Mouse (Mus musculus) heart, adult 2 months (tissue): Measurements from ENCODE around the gene Glrx3. TPM values are rescaled to one million over a fixed set of nuclear protein-coding genes. Genes with fewer than 3 reads are reported as not detected.

Source experiments
- DNase-seq, 2 experiments: peaks; one replicate each; pipeline ENCODE4 v3.0.0; 2021
- H3K27ac ChIP-seq: fragments of 200-600 bp; 2 replicates; pipeline ENCODE4 v1.8.1; 2022
- H3K27me3 ChIP-seq: fragments of 200-500 bp; 2 replicates; pipeline ENCODE4 v1.6.1; 2012; ENCODE audit warnings: mild to moderate bottlenecking, low read length, inconsistent platforms, mixed read lengths; ENCODE audit not compliant: control insufficient read depth, insufficient read depth
- H3K36me3 ChIP-seq: fragments of 200-500 bp; 2 replicates; pipeline ENCODE4 v1.6.1; 2012; ENCODE audit warnings: low read length, inconsistent platforms; ENCODE audit not compliant: control insufficient read depth, insufficient read depth
- H3K4me1 ChIP-seq: fragments of 200-500 bp; 2 replicates; pipeline ENCODE4 v1.6.1; 2011; ENCODE audit warnings: low read length; ENCODE audit not compliant: control insufficient read depth, insufficient read depth
- H3K4me3 ChIP-seq: fragments of 200-600 bp; 2 replicates; pipeline ENCODE4 v1.8.1; 2022
- H3K79me2 ChIP-seq: fragments of 200-500 bp; replicated peaks from 2 replicates; pipeline ENCODE4 v1.6.1; 2012; ENCODE audit warnings: mild to moderate bottlenecking, inconsistent platforms, low read length, moderate library complexity, mixed read lengths; ENCODE audit not compliant: control insufficient read depth, insufficient read depth
- H3K9ac ChIP-seq: fragments of 200-500 bp; 2 replicates; pipeline ENCODE4 v1.6.1; 2012; ENCODE audit warnings: low read depth, mild to moderate bottlenecking, control low read depth, inconsistent platforms, low read length, mixed read lengths
- CTCF ChIP-seq: fragments of 200-600 bp; IDR thresholded peaks from 2 replicates; pipeline ENCODE4 v1.8.1; 2022; ENCODE audit warnings: antibody characterized with exemption, mild to moderate bottlenecking, moderate library complexity
- EP300 ChIP-seq: fragments of 200-500 bp; IDR thresholded peaks from 2 replicates; pipeline ENCODE4 v1.6.1; 2011; ENCODE audit warnings: low read depth, low read length, control low read depth; ENCODE audit not compliant: insufficient read depth
- POLR2A ChIP-seq: fragments of 200-500 bp; IDR thresholded peaks from 2 replicates; pipeline ENCODE4 v1.6.1; 2011; ENCODE audit warnings: mild to moderate bottlenecking, low read depth, low read length, control low read depth; ENCODE audit not compliant: insufficient read depth
- WGBS: fragments of 180-500 bp; shearing (Covaris S2); methylation state at CpG from one replicate; pipeline ENCODE4 v1.1.7; 2018; 5-methylcytosine and 5-hydroxymethylcytosine counted together
- intact Hi-C: fragments of 180-260 bp; cut with DNase I; formaldehyde crosslinking; loops from one replicate; pipeline ENCODE4 v1.15.1; 2025
- long read RNA-seq: library from polyadenylated mRNA; stranded (forward); transcript quantifications from one replicate; pipeline ENCODE4 v2.0.0, GENCODE M21; 2021
- polyA plus RNA-seq: library from polyadenylated mRNA; depleted of rRNA; stranded (reverse); fragments of >200 nt; gene quantifications from 2 replicates; pipeline ENCODE4 v1.2.3, GENCODE M21; 2012; rRNA removed
- total RNA-seq, 2 experiments: library from RNA; stranded (reverse); gene quantifications; 2 replicates each; pipeline ENCODE4 v1.2.3; 2021

The Glrx3 gene
- 100 to 1,000 TPM; 123 to 147 TPM for total RNA-seq
- 86.0 and 94.9 TPM in 2 replicates for polyA plus RNA-seq
- long read RNA-seq, transcript Glrx3-201 (11 exons, 1,685 nt), result major isoform, 174 of 190 reads
- long read RNA-seq, partial matches to known transcripts, result 8 of 190 reads
- long read RNA-seq, other reads (novel, unspliced or antisense), result 8 of 190 reads

DNA sequence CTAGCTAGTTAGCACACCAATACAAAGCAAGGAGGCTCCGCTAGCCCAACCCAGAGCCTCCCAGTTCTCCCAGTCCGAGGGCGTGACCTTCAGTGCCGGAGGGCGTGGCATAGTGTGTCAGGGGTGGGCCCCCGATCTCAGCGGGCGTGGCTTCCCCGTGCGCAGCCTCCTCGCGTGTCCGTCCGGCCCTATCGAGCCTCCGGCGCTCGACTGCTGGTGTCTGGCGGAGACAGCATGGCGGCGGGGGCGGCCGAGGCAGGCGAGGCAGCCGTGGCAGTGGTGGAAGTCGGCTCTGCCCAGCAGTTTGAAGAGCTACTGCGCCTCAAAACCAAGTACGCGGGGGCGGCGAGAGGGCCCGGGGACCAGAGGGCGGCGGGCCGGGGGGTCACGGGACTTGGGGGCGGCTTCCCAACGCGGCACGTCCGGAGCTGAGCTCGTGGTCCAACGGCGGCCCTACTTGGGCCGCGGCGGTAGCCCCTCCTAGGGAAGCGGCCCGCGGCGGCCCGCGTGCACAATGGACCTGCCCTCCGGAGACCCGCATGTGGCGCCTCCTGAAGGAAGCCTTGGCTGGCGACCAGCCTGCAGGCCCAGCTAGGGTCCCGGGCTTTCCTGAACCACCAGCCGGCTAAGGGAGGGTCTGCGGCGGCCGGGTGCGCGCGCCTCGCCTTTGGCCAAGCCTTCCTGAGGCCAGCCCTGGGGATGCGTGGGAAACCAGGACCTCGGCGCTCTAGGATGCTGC lies at the start of gene Glrx3:
Gene Glrx3, plus strand, starts transcription at position 175 of the 739 bp plus-strand sequence.
- H3K36me3 ChIP-seq, result 0 out of 2 replicates have a peak, but pooled peaks cover 2% of the 10 kb centered on the region
- intact Hi-C loops, result loop anchor here (1.0 kb wide), 1 partner anchor 27 kb away; the partner anchor contains the start of gene 9430038I01Rik
- peaks cover 9% of the 10 kb centered on the region for H3K4me1 ChIP-seq
- peak within 1 kb of the TSS; percentile 74 for H3K4me3 ChIP-seq
- H3K79me2 ChIP-seq, result 0 out of 2 replicates have a peak, but pooled peaks cover 3% of the 10 kb centered on the region
- WGBS, result under 1% methylated on average over 68 of the region's 69 CpGs
- no peaks in the 10 kb centered on the region for H3K27me3 ChIP-seq
- H3K27ac ChIP-seq, result peak within 1 kb of the TSS; percentile 81
- no peak for TF ChIP-seq CTCF
- no peak for TF ChIP-seq EP300
- TF ChIP-seq POLR2A, result peak; percentile 65
- peak; percentile 98 for DNase-seq
- H3K9ac ChIP-seq, result peak within 1 kb of the TSS; percentile 85

DNA sequence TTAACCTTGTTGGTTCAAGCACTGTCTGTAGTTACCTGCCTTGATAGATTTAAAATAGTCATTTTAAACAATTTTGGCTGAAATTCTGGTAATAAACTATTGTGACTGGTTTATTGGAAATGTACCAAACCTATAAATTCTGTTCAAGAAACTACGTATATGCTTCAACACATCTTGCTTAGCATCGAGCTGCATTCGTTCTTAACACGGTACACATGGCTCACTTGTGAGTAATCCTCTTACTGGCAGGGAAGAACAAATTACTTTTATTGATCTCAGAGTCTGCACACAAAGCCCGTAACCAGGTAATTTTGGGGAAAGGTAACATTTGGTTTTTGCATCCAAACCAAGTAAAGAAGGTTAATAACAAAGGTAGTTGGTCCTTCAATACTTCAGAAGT lies 49.6 kb upstream of the Glrx3 start:
- Histone ChIP-seq H3K27me3 (no peaks in the 10 kb centered on the region), H3K79me2 (no peaks in the 10 kb centered on the region), H3K27ac (no peak overlapping the region), H3K4me3 (no peak overlapping the region), H3K9ac (no peak overlapping the region), H3K36me3 (no peaks in the 10 kb centered on the region), H3K4me1 (no peaks in the 10 kb centered on the region)
- TF ChIP-seq POLR2A, result no peak
- TF ChIP-seq EP300, result no peak
- TF ChIP-seq CTCF, result no peak
- no peak for DNase-seq
- intact Hi-C loops, result no loop called here
- WGBS, result 97% methylated on average over 5 of the region's 5 CpGs

DNA sequence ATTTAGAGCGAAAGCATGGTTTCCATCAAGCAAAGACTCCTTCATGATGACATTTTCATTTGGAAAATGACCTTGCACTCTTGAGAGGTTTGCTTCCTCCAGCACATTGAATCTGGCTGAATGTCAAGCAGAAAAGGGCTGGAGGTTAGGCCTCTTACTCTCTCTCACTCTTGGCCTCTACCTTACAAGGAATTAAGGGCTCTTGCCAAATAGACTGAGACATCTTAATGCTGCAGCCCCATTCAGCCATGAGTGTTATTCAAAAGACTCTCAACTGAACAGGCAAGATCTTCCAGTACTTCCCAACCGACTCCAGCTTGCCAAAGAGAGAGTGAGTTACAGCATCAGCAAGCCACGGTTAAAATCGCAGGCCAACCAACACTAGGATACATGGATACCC lies 42.0 kb upstream of the Glrx3 start:
- 70% methylated on average over 4 of the region's 4 CpGs for WGBS
- H3K27me3 ChIP-seq, result no peaks in the 10 kb centered on the region
- peaks cover 2% of the 10 kb centered on the region for H3K4me1 ChIP-seq
- no peaks in the 10 kb centered on the region for H3K36me3 ChIP-seq
- TF ChIP-seq EP300 (no peak), POLR2A (no peak), CTCF (no peak)
- no peaks in the 10 kb centered on the region for H3K79me2 ChIP-seq
- DNase-seq, result no peak
- H3K4me3 ChIP-seq, result no peak overlapping the region
- no peak overlapping the region for H3K9ac ChIP-seq
- intact Hi-C loops, result no loop called here
- no peak overlapping the region for H3K27ac ChIP-seq

DNA sequence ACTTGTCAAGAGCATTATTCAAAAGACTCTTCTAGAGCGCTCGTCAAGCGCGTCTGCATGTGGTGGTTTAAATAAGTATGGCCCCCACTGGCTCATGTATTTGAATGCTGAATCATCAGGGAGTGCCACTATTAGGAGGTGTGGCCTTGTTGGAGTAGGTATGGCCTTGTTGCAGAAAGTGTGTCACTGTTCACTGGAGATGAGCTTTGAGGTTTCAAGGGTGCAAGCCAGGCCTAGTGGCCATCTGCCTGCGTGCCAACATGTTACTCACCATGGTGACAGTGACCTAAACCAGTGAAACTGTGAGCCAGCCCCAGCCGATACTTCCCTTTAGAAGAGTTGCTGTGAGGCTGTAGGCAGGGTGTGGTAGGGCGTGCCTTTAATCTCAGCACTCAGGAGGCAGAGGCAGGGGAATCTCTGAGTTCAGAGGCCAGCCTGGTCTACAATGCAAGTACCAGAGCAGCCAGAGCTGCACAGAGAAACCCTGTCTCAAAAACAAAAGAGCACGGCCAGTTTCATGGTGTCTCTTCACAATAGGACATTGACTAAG lies 40.0 kb upstream of the Glrx3 start:
- Histone ChIP-seq H3K9ac (no peak overlapping the region), H3K36me3 (no peaks in the 10 kb centered on the region), H3K4me1 (peaks cover 2% of the 10 kb centered on the region), H3K27me3 (no peaks in the 10 kb centered on the region), H3K27ac (no peak overlapping the region), H3K4me3 (no peak overlapping the region), H3K79me2 (peaks cover 3% of the 10 kb centered on the region; the same call in 1 of the 2 replicates)
- 98% methylated on average over 8 of the region's 8 CpGs for WGBS
- no peak for TF ChIP-seq POLR2A
- no peak for TF ChIP-seq CTCF
- no peak for TF ChIP-seq EP300
- intact Hi-C loops, result no loop called here
- DNase-seq, result no peak

DNA sequence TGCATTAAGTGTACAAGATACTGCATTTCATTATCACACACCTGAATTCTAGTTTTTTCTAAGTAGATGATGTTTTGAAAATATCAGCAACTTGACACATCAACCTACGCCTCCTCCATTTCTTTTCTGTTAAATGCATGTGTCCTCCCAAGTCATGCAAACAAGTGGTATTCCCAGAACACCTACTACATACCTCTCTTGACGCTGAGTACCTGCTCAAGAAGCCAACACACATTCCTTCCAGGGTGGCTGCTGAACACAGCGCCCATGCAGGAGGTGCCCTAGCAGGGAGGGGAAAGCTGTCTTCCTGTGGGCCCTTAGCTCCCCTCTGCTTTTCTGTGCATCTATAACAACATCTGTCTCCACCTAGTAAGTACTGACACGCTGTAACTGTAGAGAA lies 38.4 kb upstream of the Glrx3 start:
- intact Hi-C loops, result no loop called here
- DNase-seq, result no peak
- H3K36me3 ChIP-seq, result no peaks in the 10 kb centered on the region
- H3K79me2 ChIP-seq, result peaks cover 4% of the 10 kb centered on the region; the same call in 1 of the 2 replicates
- H3K4me3 ChIP-seq, result no peak overlapping the region
- TF ChIP-seq EP300, result no peak
- no peak for TF ChIP-seq POLR2A
- TF ChIP-seq CTCF, result no peak
- 93% methylated on average over 4 of the region's 4 CpGs for WGBS
- peaks cover 2% of the 10 kb centered on the region for H3K4me1 ChIP-seq
- H3K27me3 ChIP-seq, result no peaks in the 10 kb centered on the region
- H3K27ac ChIP-seq, result no peak overlapping the region
- no peak overlapping the region for H3K9ac ChIP-seq

DNA sequence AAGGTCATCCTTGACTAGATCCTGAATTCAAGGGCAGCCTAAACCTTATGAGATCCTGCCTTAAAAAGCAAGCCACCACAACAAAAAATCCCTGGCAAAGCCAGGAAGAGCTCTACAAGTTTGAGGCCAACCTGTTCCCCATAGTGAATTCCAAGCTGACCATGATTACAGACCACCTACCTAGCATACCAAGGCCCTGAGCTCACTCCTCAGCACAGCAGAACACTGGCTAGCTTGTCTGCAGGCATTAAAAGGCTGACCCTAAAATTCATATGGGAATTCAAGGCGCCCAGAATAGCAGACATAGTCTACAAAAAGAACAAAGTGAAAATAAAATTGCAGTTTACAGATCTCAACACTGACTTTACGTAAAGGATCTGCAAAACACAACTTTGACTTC lies 33.3 kb upstream of the Glrx3 start:
- no peaks in the 10 kb centered on the region for H3K36me3 ChIP-seq
- WGBS, result 73% methylated on average over 2 of the region's 2 CpGs
- no peak overlapping the region for H3K9ac ChIP-seq
- H3K4me3 ChIP-seq, result no peak overlapping the region
- TF ChIP-seq POLR2A (no peak), EP300 (no peak), CTCF (no peak)
- H3K79me2 ChIP-seq, result peaks cover 4% of the 10 kb centered on the region; the same call in 1 of the 2 replicates
- no peak for DNase-seq
- no peak overlapping the region for H3K27ac ChIP-seq
- no peaks in the 10 kb centered on the region for H3K27me3 ChIP-seq
- no peaks in the 10 kb centered on the region for H3K4me1 ChIP-seq
- intact Hi-C loops, result no loop called here
